13 mouse cellular contexts compared by ENCODE assay signal in genomic region chr19:24321211-24321899, GRCm38 (mm10).
"Had no signal": no experiment of that assay in that cellular context is flagged by ENCODE, and none has a peak within 500 bp of the region (broad histone marks: within the 10 kb centered on the region; RNA-seq: fewer than 3 reads in every experiment).

No protein-coding gene starts in this region.

- DNase-seq: kidney, adult 9 months; kidney, postnatal 36 days; left cerebral cortex, postnatal 4 days; midbrain, embryonic 14.5 days; thymus, postnatal 4 days had no signal

- H3K4me2 ChIP-seq: limb, embryonic 13.5 days; neural tube, embryonic 15.5 days had no signal

- H3K9me3 ChIP-seq: limb, embryonic 13.5 days; midbrain, embryonic 10.5 days; neural tube, embryonic 15.5 days had no signal

- H3K4me3 ChIP-seq: layer of hippocampus, adult 2 months; limb, embryonic 13.5 days; midbrain, embryonic 10.5 days; myocyte; neural tube, embryonic 15.5 days had no signal

- H3K9ac ChIP-seq: limb, embryonic 13.5 days; liver, embryonic 14.5 days; neural tube, embryonic 15.5 days had no signal

- H3K27ac ChIP-seq: kidney, postnatal 0 days; layer of hippocampus, adult 2 months; limb, embryonic 13.5 days; liver, embryonic 14.5 days; midbrain, embryonic 10.5 days; neural tube, embryonic 15.5 days; stomach, postnatal 0 days had no signal

- H3K27me3 ChIP-seq: limb, embryonic 13.5 days; neural tube, embryonic 15.5 days had no signal

- H3K36me3 ChIP-seq: limb, embryonic 13.5 days; midbrain, embryonic 10.5 days; neural tube, embryonic 15.5 days had no signal
